Mouse (Mus musculus) forebrain, embryonic 10.5 days (tissue): Measurements from ENCODE around the gene Il1b. TPM values are rescaled to one million over a fixed set of nuclear protein-coding genes. Genes with fewer than 3 reads are reported as not detected.

ENCODE experiments used
- DNase-seq: peaks from one replicate; pipeline ENCODE4 v3.0.0-alpha.2; 2017; ENCODE audit warnings: low spot score; ENCODE audit errors: extremely low spot score
- H3K27ac ChIP-seq: fragments of 300-500 bp; sonication (generic); 2 replicates; pipeline ENCODE4 v1.5.1; 2016; ENCODE audit warnings: mild to moderate bottlenecking
- H3K27me3 ChIP-seq: fragments of 300-500 bp; sonication (generic); 2 replicates; pipeline ENCODE4 v1.6.1; 2016; ENCODE audit warnings: mild to moderate bottlenecking; ENCODE audit not compliant: poor library complexity, severe bottlenecking
- H3K36me3 ChIP-seq: fragments of 300-500 bp; sonication (generic); replicated peaks from 2 replicates; pipeline ENCODE4 v1.6.1; 2016; ENCODE audit warnings: mild to moderate bottlenecking, moderate library complexity
- H3K4me1 ChIP-seq: fragments of 300-500 bp; sonication (generic); 2 replicates; pipeline ENCODE4 v1.6.1; 2016
- H3K4me3 ChIP-seq: fragments of 300-500 bp; sonication (generic); 2 replicates; pipeline ENCODE4 v1.5.1; 2016; ENCODE audit warnings: mild to moderate bottlenecking, moderate library complexity
- H3K9me3 ChIP-seq: fragments of 300-500 bp; sonication (generic); 2 replicates; pipeline ENCODE4 v1.6.1; 2016; ENCODE audit warnings: mild to moderate bottlenecking, moderate library complexity
- WGBS: fragments of 180-500 bp; shearing (Covaris S2); methylation state at CpG from one replicate; pipeline ENCODE4 v1.1.7; 2016; 5-methylcytosine and 5-hydroxymethylcytosine counted together
- polyA plus RNA-seq: library from polyadenylated mRNA; unstranded; fragments of >200 nt; fragmentation: Nextera tagmentation; extraction: Ambion mirVana; gene quantifications from 2 replicates; pipeline ENCODE4 v1.2.1, GENCODE M21; 2016

Gene Il1b
- polyA plus RNA-seq, 1 experiment from 2014 or later, result not detected

GRCm38 (mm10) chr2:129390161-129390560 lies 19.2 kb upstream of the Il1b start:
- H3K4me3 ChIP-seq, result no peak overlapping the region
- H3K27me3 ChIP-seq, result no peaks in the 10 kb centered on the region
- 91% methylated on average over 5 of the region's 5 CpGs for WGBS
- H3K4me1 ChIP-seq, result no peaks in the 10 kb centered on the region
- no peak overlapping the region for H3K27ac ChIP-seq
- DNase-seq, result no peak
- H3K36me3 ChIP-seq, result no peaks in the 10 kb centered on the region
- H3K9me3 ChIP-seq, result peaks cover 5% of the 10 kb centered on the region; the same call in 1 of the 2 replicates

- H3K4me3 ChIP-seq, result no peak overlapping the region
- no peak overlapping the region for H3K27ac ChIP-seq
- WGBS, result 80% methylated on average over 2 of the region's 2 CpGs
- no peak for DNase-seq
- H3K9me3 ChIP-seq, result peaks cover 5% of the 10 kb centered on the region; the same call in 1 of the 2 replicates
- H3K36me3 ChIP-seq, result no peaks in the 10 kb centered on the region
- H3K4me1 ChIP-seq, result no peaks in the 10 kb centered on the region
- no peaks in the 10 kb centered on the region for H3K27me3 ChIP-seq
These were observed 18.4 kb upstream of the Il1b start for GRCm38 (mm10) chr2:129389323-129389722.

- H3K4me3 ChIP-seq, result no peak overlapping the region
- no peaks in the 10 kb centered on the region for H3K36me3 ChIP-seq
- H3K4me1 ChIP-seq, result no peaks in the 10 kb centered on the region
- H3K9me3 ChIP-seq, result peaks cover 5% of the 10 kb centered on the region; the same call in 1 of the 2 replicates
- no peak for DNase-seq
- 89% methylated on average over 3 of the region's 3 CpGs for WGBS
- H3K27me3 ChIP-seq, result no peaks in the 10 kb centered on the region
- no peak overlapping the region for H3K27ac ChIP-seq
These were observed 14.4 kb upstream of the Il1b start for GRCm38 (mm10) chr2:129385331-129385730.

GRCm38 (mm10) chr2:129384272-129384660 lies 13.3 kb upstream of the Il1b start:
- 91% methylated on average over 8 of the region's 8 CpGs for WGBS
- peaks cover 5% of the 10 kb centered on the region; the same call in 1 of the 2 replicates for H3K9me3 ChIP-seq
- no peak for DNase-seq
- no peaks in the 10 kb centered on the region for H3K27me3 ChIP-seq
- H3K4me3 ChIP-seq, result no peak overlapping the region
- no peak overlapping the region for H3K27ac ChIP-seq
- no peaks in the 10 kb centered on the region for H3K4me1 ChIP-seq
- no peaks in the 10 kb centered on the region for H3K36me3 ChIP-seq

GRCm38 (mm10) chr2:129383512-129384271 lies 12.8 kb upstream of the Il1b start:
- Histone ChIP-seq H3K4me1 (no peaks in the 10 kb centered on the region), H3K9me3 (peaks cover 5% of the 10 kb centered on the region; the same call in 1 of the 2 replicates)

GRCm38 (mm10) chr2:129380746-129381474 lies 10.0 kb upstream of the Il1b start:
- Histone ChIP-seq H3K27me3 (no peaks in the 10 kb centered on the region), H3K4me1 (no peaks in the 10 kb centered on the region), H3K4me3 (no peak overlapping the region), H3K36me3 (no peaks in the 10 kb centered on the region), H3K27ac (no peak overlapping the region), H3K9me3 (peaks cover 3% of the 10 kb centered on the region; the same call in 1 of the 2 replicates)
- 87% methylated on average over 5 of the region's 5 CpGs for WGBS
- DNase-seq, result no peak

More at GRCm38 (mm10) chr2:129383512-129384271, 12.8 kb upstream of the Il1b start:
- no peaks in the 10 kb centered on the region for H3K36me3 ChIP-seq
- DNase-seq, result no peak
- 93% methylated on average over 8 of the region's 8 CpGs for WGBS
- H3K27ac ChIP-seq, result no peak overlapping the region
- H3K27me3 ChIP-seq, result no peaks in the 10 kb centered on the region
- H3K4me3 ChIP-seq, result no peak overlapping the region

- Histone ChIP-seq H3K4me1 (no peaks in the 10 kb centered on the region), H3K9me3 (no peaks in the 10 kb centered on the region), H3K4me3 (no peak overlapping the region), H3K27ac (no peak overlapping the region), H3K36me3 (no peaks in the 10 kb centered on the region), H3K27me3 (no peaks in the 10 kb centered on the region)
- 79% methylated on average over 5 of the region's 5 CpGs for WGBS
- no peak for DNase-seq
These were observed 9.3 kb upstream of the Il1b start for GRCm38 (mm10) chr2:129380211-129380610.

- DNase-seq, result no peak
- H3K36me3 ChIP-seq, result no peaks in the 10 kb centered on the region
- H3K27ac ChIP-seq, result no peak overlapping the region
- WGBS, result 89% methylated on average over 4 of the region's 4 CpGs
- no peaks in the 10 kb centered on the region for H3K4me1 ChIP-seq
- no peak overlapping the region for H3K4me3 ChIP-seq
- H3K27me3 ChIP-seq, result no peaks in the 10 kb centered on the region
- no peaks in the 10 kb centered on the region for H3K9me3 ChIP-seq
These were observed 2.4 kb upstream of the Il1b start for GRCm38 (mm10) chr2:129373307-129373706.

GRCm38 (mm10) chr2:129369615-129370014 lies 1.3 kb downstream of the Il1b start:
- H3K36me3 ChIP-seq, result no peaks in the 10 kb centered on the region
- 86% methylated on average over 3 of the region's 3 CpGs for WGBS
- H3K4me3 ChIP-seq, result no peak overlapping the region
- H3K27me3 ChIP-seq, result no peaks in the 10 kb centered on the region
- no peak overlapping the region for H3K27ac ChIP-seq
- no peak for DNase-seq
- no peaks in the 10 kb centered on the region for H3K4me1 ChIP-seq
- no peaks in the 10 kb centered on the region for H3K9me3 ChIP-seq

GRCm38 (mm10) chr2:129368795-129369194 lies 2.1 kb downstream of the Il1b start:
- Histone ChIP-seq H3K4me1 (no peaks in the 10 kb centered on the region), H3K4me3 (no peak overlapping the region), H3K27ac (no peak overlapping the region), H3K36me3 (no peaks in the 10 kb centered on the region), H3K27me3 (no peaks in the 10 kb centered on the region), H3K9me3 (no peaks in the 10 kb centered on the region)
- no peak for DNase-seq
- WGBS, result 92% methylated on average over 5 of the region's 5 CpGs

GRCm38 (mm10) chr2:129368106-129368505 lies 2.8 kb downstream of the Il1b start:
- Histone ChIP-seq H3K9me3 (no peaks in the 10 kb centered on the region), H3K27ac (no peak overlapping the region), H3K4me3 (no peak overlapping the region), H3K4me1 (no peaks in the 10 kb centered on the region), H3K36me3 (no peaks in the 10 kb centered on the region), H3K27me3 (no peaks in the 10 kb centered on the region)
- DNase-seq, result no peak
- 76% methylated on average over 2 of the region's 2 CpGs for WGBS

- Histone ChIP-seq H3K4me1 (no peaks in the 10 kb centered on the region), H3K27ac (no peak overlapping the region), H3K9me3 (no peaks in the 10 kb centered on the region), H3K27me3 (no peaks in the 10 kb centered on the region), H3K36me3 (no peaks in the 10 kb centered on the region), H3K4me3 (no peak overlapping the region)
- no peak for DNase-seq
- 90% methylated on average over 5 of the region's 5 CpGs for WGBS
These were observed 3.7 kb downstream of the Il1b start for GRCm38 (mm10) chr2:129367246-129367645.

- Histone ChIP-seq H3K27ac (no peak overlapping the region), H3K9me3 (no peaks in the 10 kb centered on the region), H3K4me3 (no peak overlapping the region), H3K4me1 (no peaks in the 10 kb centered on the region), H3K36me3 (no peaks in the 10 kb centered on the region), H3K27me3 (no peaks in the 10 kb centered on the region)
- 80% methylated on average over 3 of the region's 3 CpGs for WGBS
- DNase-seq, result no peak
These were observed 9.9 kb downstream of the Il1b start for GRCm38 (mm10) chr2:129360975-129361560.
